Mouse (Mus musculus): ENCODE results near the gene Dpp3.

- no peak for TF ChIP-seq CTCF (IDR thresholded peaks at IDR 0.05; ENCODE audit: low read depth, low read length)
- no peak for TF ChIP-seq POLR2A (IDR thresholded peaks at IDR 0.05; ENCODE audit: borderline replicate concordance, low read depth, low read length)
Measured at GRCm38 (mm10) chr19:4876755-4877154, 51.3 kb downstream of the Dpp3 start.

Measured in bone marrow macrophage, adult 2 months (primary cell).